Mouse (Mus musculus) testis, adult 2 months (tissue): Measurements from ENCODE around the gene Mcf2l.

Experiments used
- CTCF ChIP-seq: fragments of 200-500 bp; IDR thresholded peaks from 2 replicates; pipeline ENCODE4 v1.5.1; 2012; ENCODE audit warnings: low read depth, mild to moderate bottlenecking, inconsistent platforms, low read length, moderate library complexity; ENCODE audit not compliant: control insufficient read depth, insufficient read depth, insufficient replicate concordance
- POLR2A ChIP-seq: fragments of 200-500 bp; IDR thresholded peaks from 2 replicates; pipeline ENCODE4 v1.6.1; 2012; ENCODE audit warnings: low read depth, mild to moderate bottlenecking, inconsistent platforms, low read length, moderate library complexity; ENCODE audit not compliant: control insufficient read depth

GRCm38 (mm10) chr8:13025487-13026224 is 152.1 kb downstream of the Mcf2l start, which contains the start of gene F7:
- TF ChIP-seq CTCF = no peak
- no peak for TF ChIP-seq POLR2A
